Mouse (Mus musculus) embryonic facial prominence, embryonic 10.5 days (tissue): ENCODE measurements around the gene Plekha6. TPM values are rescaled to one million over a fixed set of nuclear protein-coding genes. Genes with fewer than 3 reads are reported as not detected.
A peak's percentile ranks its signal among the peaks of the same experiment; 100 is the strongest.
"Not testable (repeated sequence)": the region's sequence is repeated elsewhere in the genome, so short reads cannot be mapped to it uniquely, and the experiment has no call there.

Source experiments
- DNase-seq: peaks from one replicate; pipeline ENCODE4 v3.0.0-alpha.2; 2017; ENCODE audit warnings: low spot score
- H3K27ac ChIP-seq: fragments of 300-500 bp; sonication (generic); replicated peaks from 2 replicates; pipeline ENCODE4 v1.5.1; 2016; ENCODE audit warnings: mild to moderate bottlenecking
- H3K27me3 ChIP-seq: fragments of 300-500 bp; sonication (generic); replicated peaks from 2 replicates; pipeline ENCODE4 v1.6.1; 2016; ENCODE audit warnings: low read depth, mild to moderate bottlenecking; ENCODE audit not compliant: poor library complexity, severe bottlenecking
- H3K36me3 ChIP-seq: fragments of 300-500 bp; sonication (generic); replicated peaks from 2 replicates; pipeline ENCODE4 v1.6.1; 2016; ENCODE audit warnings: mild to moderate bottlenecking, moderate library complexity
- H3K4me1 ChIP-seq: fragments of 300-500 bp; sonication (generic); 2 replicates; pipeline ENCODE4 v1.6.1; 2016
- H3K4me3 ChIP-seq: fragments of 300-500 bp; sonication (generic); 2 replicates; pipeline ENCODE4 v1.5.1; 2016; ENCODE audit warnings: mild to moderate bottlenecking, moderate library complexity
- H3K9me3 ChIP-seq: fragments of 300-500 bp; sonication (generic); 2 replicates; pipeline ENCODE4 v1.6.1; 2016; ENCODE audit warnings: mild to moderate bottlenecking
- WGBS: fragments of 180-500 bp; shearing (Covaris S2); methylation state at CpG from one replicate; pipeline ENCODE4 v1.1.7; 2016; 5-methylcytosine and 5-hydroxymethylcytosine counted together
- polyA plus RNA-seq: library from polyadenylated mRNA; unstranded; fragments of >200 nt; fragmentation: Nextera tagmentation; extraction: Ambion mirVana; gene quantifications from 2 replicates; pipeline ENCODE4 v1.2.1, GENCODE M21; 2016

Plekha6 gene
- polyA plus RNA-seq, 1 experiment from 2014 or later = 3.4 TPM

- no peak for DNase-seq
- Histone ChIP-seq H3K4me3 (peak overlapping the region; percentile 47), H3K4me1 (peaks cover 9% of the 10 kb centered on the region), H3K36me3 (no peaks in the 10 kb centered on the region), H3K27ac (no peak overlapping the region; the same call in 1 of the 2 replicates), H3K27me3 (peaks cover 77% of the 10 kb centered on the region), H3K9me3 (no peaks in the 10 kb centered on the region)
- WGBS = 28% methylated on average over 7 of the region's 7 CpGs
These were observed 165.6 kb downstream of the Plekha6 start for GRCm38 (mm10) chr1:133329638-133329964.

- H3K9me3 ChIP-seq = no peaks in the 10 kb centered on the region
- H3K4me1 ChIP-seq = peaks cover 9% of the 10 kb centered on the region
- H3K27ac ChIP-seq = no peak overlapping the region
- no peak for DNase-seq
- WGBS = 76% methylated on average over 3 of the region's 3 CpGs
- H3K27me3 ChIP-seq = peaks cover 74% of the 10 kb centered on the region
- H3K36me3 ChIP-seq = no peaks in the 10 kb centered on the region
- no peak overlapping the region for H3K4me3 ChIP-seq
These were observed 167.1 kb downstream of the Plekha6 start for GRCm38 (mm10) chr1:133331142-133331541.

DNA sequence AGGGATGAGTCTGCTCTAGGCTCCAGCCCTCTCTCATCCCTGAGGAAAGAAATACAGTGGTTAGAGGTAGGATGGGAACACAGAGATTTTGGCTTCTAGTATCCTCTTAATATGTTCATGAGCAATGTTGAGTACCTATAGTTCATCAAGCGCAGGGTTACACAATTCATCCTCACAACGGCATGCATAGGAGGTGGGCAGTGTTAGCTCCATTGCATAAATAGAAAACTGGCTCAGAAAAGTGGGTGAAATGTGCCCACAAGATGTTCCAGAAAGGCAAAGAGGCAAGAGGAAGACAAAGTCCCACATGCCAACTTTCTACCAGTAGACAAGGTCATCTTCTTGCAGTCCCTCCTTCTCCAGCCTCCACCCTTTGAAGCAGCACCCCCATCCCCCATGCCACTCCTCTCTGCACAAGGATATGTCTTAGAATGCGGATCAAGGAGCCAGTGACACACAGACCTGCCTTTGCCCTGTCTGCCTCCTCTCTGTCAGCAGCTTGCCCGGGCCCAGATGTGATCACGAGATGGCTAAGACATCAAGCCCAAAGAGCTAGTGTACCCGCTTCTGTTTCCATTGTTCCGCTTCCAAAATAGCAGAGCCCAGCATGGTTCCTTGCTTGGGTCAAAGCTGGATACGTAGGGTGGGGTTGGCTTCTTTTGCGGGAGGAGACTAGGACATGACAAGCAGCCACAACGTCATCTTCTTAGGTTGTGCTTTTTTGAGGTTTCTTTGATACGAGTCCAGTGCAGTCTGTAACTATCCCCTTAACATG, 168.8 kb downstream of the Plekha6 start:
- Histone ChIP-seq H3K27ac (no peak overlapping the region), H3K36me3 (no peaks in the 10 kb centered on the region), H3K27me3 (peaks cover 57% of the 10 kb centered on the region), H3K4me3 (no peak overlapping the region), H3K4me1 (peaks cover 9% of the 10 kb centered on the region), H3K9me3 (no peaks in the 10 kb centered on the region)
- DNase-seq = no peak
- 91% methylated on average over 11 of the region's 11 CpGs for WGBS

- peaks cover 46% of the 10 kb centered on the region for H3K27me3 ChIP-seq
- DNase-seq = no peak
- H3K4me1 ChIP-seq = peaks cover 9% of the 10 kb centered on the region
- no peak overlapping the region for H3K27ac ChIP-seq
- H3K9me3 ChIP-seq = no peaks in the 10 kb centered on the region
- H3K4me3 ChIP-seq = no peak overlapping the region
- 89% methylated on average over 6 of the region's 6 CpGs for WGBS
- H3K36me3 ChIP-seq = no peaks in the 10 kb centered on the region
These were observed 169.9 kb downstream of the Plekha6 start for GRCm38 (mm10) chr1:133333937-133334336.

GRCm38 (mm10) chr1:133340403-133340802, 176.4 kb downstream of the Plekha6 start:
- not testable (repeated sequence) for H3K27me3 ChIP-seq, H3K36me3 ChIP-seq, H3K4me3 ChIP-seq, H3K27ac ChIP-seq, H3K9me3 ChIP-seq, DNase-seq, H3K4me1 ChIP-seq
- 70% methylated on average over 1 of the region's 1 CpGs for WGBS

DNA sequence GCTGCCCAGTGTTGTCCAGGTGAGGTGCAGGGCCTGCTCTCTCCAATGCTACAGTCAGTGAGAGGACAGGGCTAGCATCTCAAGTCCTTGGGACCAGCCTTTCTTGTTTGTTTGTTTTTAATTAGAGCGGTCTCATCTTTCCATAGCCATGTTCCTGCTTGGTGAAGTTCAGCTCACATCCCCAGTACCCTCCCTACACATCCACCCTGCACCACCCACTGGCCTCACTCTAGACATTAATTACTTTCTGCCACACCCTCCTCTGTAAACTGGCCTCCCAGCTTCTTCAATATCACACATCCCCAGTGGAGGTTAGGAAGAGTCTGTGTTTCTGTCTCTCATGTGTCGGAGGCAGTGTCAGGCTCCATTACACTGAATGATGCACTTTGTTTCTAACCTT, 180.3 kb downstream of the Plekha6 start:
- Histone ChIP-seq H3K27ac (no peak overlapping the region), H3K4me1 (peaks cover 3% of the 10 kb centered on the region; the same call in 1 of the 2 replicates), H3K4me3 (no peak overlapping the region), H3K36me3 (no peaks in the 10 kb centered on the region), H3K27me3 (no peaks in the 10 kb centered on the region), H3K9me3 (no peaks in the 10 kb centered on the region)
- no peak for DNase-seq
- 89% methylated on average over 2 of the region's 2 CpGs for WGBS

DNA sequence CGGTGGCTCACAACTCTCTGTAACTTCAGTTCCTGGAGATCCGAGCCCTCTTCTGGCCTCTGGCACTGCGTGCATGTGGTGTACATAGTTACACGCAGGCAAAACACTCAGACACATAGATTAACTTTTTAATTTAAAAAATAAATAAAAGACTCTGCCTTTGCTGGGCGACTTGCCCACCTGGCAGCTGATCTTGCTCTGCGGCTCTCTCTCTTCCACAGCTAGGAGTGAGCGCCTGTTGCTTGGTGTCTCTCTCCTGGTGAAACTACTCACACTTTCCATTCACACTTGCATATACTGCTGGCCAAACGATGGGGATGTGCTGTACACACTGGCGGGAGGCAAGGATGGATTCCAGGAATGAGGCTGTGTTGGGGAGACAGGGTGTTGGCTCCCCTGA, 182.5 kb downstream of the Plekha6 start:
- 83% methylated on average over 9 of the region's 9 CpGs for WGBS
- no peaks in the 10 kb centered on the region for H3K9me3 ChIP-seq
- peaks cover 8% of the 10 kb centered on the region; the same call in 1 of the 2 replicates for H3K4me1 ChIP-seq
- DNase-seq = no peak
- no peak overlapping the region for H3K4me3 ChIP-seq
- no peak overlapping the region for H3K27ac ChIP-seq
- no peaks in the 10 kb centered on the region for H3K36me3 ChIP-seq
- no peaks in the 10 kb centered on the region for H3K27me3 ChIP-seq

- 74% methylated on average over 3 of the region's 3 CpGs for WGBS
- no peak for DNase-seq
These were observed 183.2 kb downstream of the Plekha6 start for GRCm38 (mm10) chr1:133347226-133347625.

DNA sequence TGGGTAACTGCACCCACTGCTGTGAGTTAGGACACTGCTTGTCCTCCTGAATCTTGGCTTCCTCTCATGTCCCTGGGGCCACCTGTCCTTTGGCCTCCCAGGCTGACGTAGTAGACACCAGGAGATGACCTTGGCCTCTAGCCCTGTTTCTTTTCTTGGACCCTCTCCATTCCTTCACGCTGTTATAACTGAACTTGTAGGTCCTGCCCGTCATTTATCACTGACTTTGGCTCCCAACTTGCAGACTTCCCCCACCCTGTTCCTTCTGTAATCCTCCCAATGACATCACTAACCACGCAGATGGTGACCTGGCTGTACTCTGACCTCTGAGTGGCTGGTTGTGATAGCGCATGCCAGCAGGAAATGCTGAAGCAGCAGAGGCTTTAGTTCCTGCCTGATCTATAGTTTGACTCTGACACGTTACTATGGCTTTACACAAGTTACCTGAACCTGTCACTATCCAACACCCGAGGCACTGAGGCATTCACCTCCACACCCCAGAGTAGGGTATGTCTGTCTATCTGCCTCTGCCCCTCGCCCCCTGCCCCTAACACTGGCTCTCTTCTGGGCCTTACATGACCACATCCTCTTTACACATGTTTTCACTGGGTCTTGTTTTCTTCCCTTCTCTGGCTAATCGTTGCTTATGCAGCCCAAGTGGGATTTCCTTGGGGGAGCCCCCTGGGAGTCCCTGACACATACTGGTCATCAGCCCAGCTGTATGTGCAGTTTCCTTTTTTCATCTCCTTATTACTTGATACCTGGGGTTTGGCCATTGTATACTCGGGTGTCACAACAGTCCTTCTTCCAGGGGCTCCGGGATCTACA, 183.9 kb downstream of the Plekha6 start:
- WGBS = 78% methylated on average over 11 of the region's 11 CpGs
- Histone ChIP-seq H3K9me3 (no peaks in the 10 kb centered on the region), H3K4me1 (peaks cover 14% of the 10 kb centered on the region), H3K4me3 (no peak overlapping the region), H3K27me3 (0 out of 2 replicates have a peak, but pooled peaks cover 8% of the 10 kb centered on the region), H3K27ac (no peak overlapping the region), H3K36me3 (no peaks in the 10 kb centered on the region)
- no peak for DNase-seq

More at GRCm38 (mm10) chr1:133347226-133347625, 183.2 kb downstream of the Plekha6 start:
- H3K27me3 ChIP-seq = 0 out of 2 replicates have a peak, but pooled peaks cover 2% of the 10 kb centered on the region
- H3K4me3 ChIP-seq = no peak overlapping the region
- no peaks in the 10 kb centered on the region for H3K9me3 ChIP-seq
- H3K4me1 ChIP-seq = peaks cover 14% of the 10 kb centered on the region
- H3K27ac ChIP-seq = no peak overlapping the region
- no peaks in the 10 kb centered on the region for H3K36me3 ChIP-seq

DNA sequence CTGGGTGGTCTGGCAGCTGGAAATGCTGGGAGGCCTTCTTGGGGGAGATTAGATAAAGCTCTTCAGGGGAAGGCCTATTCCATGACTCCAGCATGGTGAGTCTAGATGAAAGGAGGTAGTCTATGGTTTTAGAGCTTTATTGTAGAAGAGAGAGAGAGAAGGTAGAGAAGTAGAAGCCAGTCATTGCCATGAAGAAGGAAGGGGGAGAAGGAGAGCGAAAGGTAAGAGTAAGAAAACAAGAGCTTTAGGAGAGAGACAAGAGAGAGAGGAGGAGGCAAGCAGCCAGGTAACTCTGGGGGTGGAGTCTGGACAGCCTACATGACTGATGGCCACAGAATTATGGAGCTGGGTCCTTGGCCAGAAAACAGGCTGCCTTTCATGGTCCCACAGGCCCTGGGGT, 186.2 kb downstream of the Plekha6 start, which contains the start of gene Ren1:
Gene Ren1 (plus strand): TSS at position 301 of the 400 bp plus-strand sequence.
- peaks cover 28% of the 10 kb centered on the region for H3K27me3 ChIP-seq
- peaks cover 14% of the 10 kb centered on the region for H3K4me1 ChIP-seq
- no peaks in the 10 kb centered on the region for H3K9me3 ChIP-seq
- H3K27ac ChIP-seq = no peak within 1 kb of the TSS
- no peak within 1 kb of the TSS for H3K4me3 ChIP-seq
- no peak for DNase-seq
- no peaks in the 10 kb centered on the region for H3K36me3 ChIP-seq
- WGBS = 87% methylated on average over 1 of the region's 1 CpGs

- 62% methylated on average over 9 of the region's 9 CpGs for WGBS
These were observed 187.8 kb downstream of the Plekha6 start for GRCm38 (mm10) chr1:133351762-133352161.

More at GRCm38 (mm10) chr1:133351762-133352161, 187.8 kb downstream of the Plekha6 start:
- no peak for DNase-seq
- H3K4me3 ChIP-seq = no peak overlapping the region
- peaks cover 44% of the 10 kb centered on the region for H3K27me3 ChIP-seq
- no peaks in the 10 kb centered on the region for H3K9me3 ChIP-seq
- no peaks in the 10 kb centered on the region for H3K36me3 ChIP-seq
- H3K4me1 ChIP-seq = peaks cover 30% of the 10 kb centered on the region
- H3K27ac ChIP-seq = no peak overlapping the region
